Mouse (Mus musculus): ENCODE measurements at regions not wholly inside any gene's neighbourhood (a gene's known extent, or its start where the extent isn't known, plus 50 kb on each side); places are given as distances from the start of the nearest gene placed in this dataset.

- DNase-seq (ENCODE audit: low read depth, low spot score): no peak
Measured at GRCm38 (mm10) chr3:47348451-47348850, 900.4 kb upstream of the Pabpc4l start.

- no peak for DNase-seq (ENCODE audit: low read depth, low spot score)
Measured at GRCm38 (mm10) chr3:47316356-47317028, 868.5 kb upstream of the Pabpc4l start.

GRCm38 (mm10) chr3:47281783-47282182, 833.8 kb upstream of the Pabpc4l start:
- DNase-seq (ENCODE audit: low read depth, low spot score): peak; percentile 15

- peak; percentile 12 for DNase-seq (ENCODE audit: low read depth, low spot score)
Measured at GRCm38 (mm10) chr3:47280270-47280669, 832.3 kb upstream of the Pabpc4l start.

GRCm38 (mm10) chr3:47241030-47241429, 793.0 kb upstream of the Pabpc4l start:
- no peak for DNase-seq (ENCODE audit: low read depth, low spot score)

- DNase-seq (ENCODE audit: low read depth, low spot score): no peak
Measured at GRCm38 (mm10) chr3:47230234-47230633, 782.2 kb upstream of the Pabpc4l start.

GRCm38 (mm10) chr3:47218587-47218986, 770.6 kb upstream of the Pabpc4l start:
- no peak for DNase-seq (ENCODE audit: low read depth, low spot score)

- DNase-seq (ENCODE audit: low read depth, low spot score): no peak
Measured at GRCm38 (mm10) chr3:47213141-47213540, 765.1 kb upstream of the Pabpc4l start.

- no peak for DNase-seq (ENCODE audit: low read depth, low spot score)
Measured at GRCm38 (mm10) chr3:47197584-47197983, 749.6 kb upstream of the Pabpc4l start.

GRCm38 (mm10) chr3:47184226-47184625, 736.2 kb upstream of the Pabpc4l start:
- DNase-seq (ENCODE audit: low read depth, low spot score): no peak

- DNase-seq (ENCODE audit: low read depth, low spot score): no peak
Measured at GRCm38 (mm10) chr3:47182762-47183161, 734.7 kb upstream of the Pabpc4l start.

GRCm38 (mm10) chr3:47180377-47180776, 732.4 kb upstream of the Pabpc4l start:
- no peak for DNase-seq (ENCODE audit: low read depth, low spot score)
